ENCODE assay signal across 12 mouse cellular contexts in genomic region chr17:14942181-14942580, GRCm38 (mm10). TPM values are rescaled to one million over a fixed set of nuclear protein-coding genes. Genes with fewer than 3 reads are reported as not detected.
DNase-seq lines count a peak whose midpoint lies in the region; ATAC-seq and TF ChIP-seq lines count a peak whose summit lies in the region.
"Not testable (repeated sequence)": the region's sequence is repeated elsewhere in the genome, so short reads cannot be mapped to it uniquely, and the experiment has no call there.
"Had no signal": no experiment of that assay in that cellular context is flagged by ENCODE, and none has a peak within 500 bp of the region (broad histone marks: within the 10 kb centered on the region; RNA-seq: fewer than 3 reads in every experiment).

No protein-coding gene starts in this region.

- H3K27me3 ChIP-seq in CH12.LX (replicated peaks); forebrain, embryonic 13.5 days; heart, embryonic 16.5 days (ENCODE audit: control insufficient read depth, insufficient read depth, low read length); kidney, adult 2 months (replicated peaks; ENCODE audit: control insufficient read depth, insufficient read depth, low read length); limb, embryonic 15.5 days; midbrain, embryonic 10.5 days (ENCODE audit: low read depth, poor library complexity, severe bottlenecking): not testable (repeated sequence)

- not testable (repeated sequence) for TF ChIP-seq EP300 in CH12.LX (IDR thresholded peaks at IDR 0.05; ENCODE audit: low read length)

- not testable (repeated sequence) for TF ChIP-seq RAD21 in CH12.LX (IDR thresholded peaks at IDR 0.05; ENCODE audit: low read depth, low read length)

- 63% methylated on average over 6 of the region's 6 CpGs for WGBS in forebrain, embryonic 13.5 days
- WGBS in heart, embryonic 16.5 days, result 69% methylated on average over 6 of the region's 6 CpGs
- 77% methylated on average over 6 of the region's 6 CpGs for WGBS in kidney, adult 2 months
- 74% methylated on average over 6 of the region's 6 CpGs for WGBS in limb, embryonic 15.5 days
- 68% methylated on average over 6 of the region's 6 CpGs for WGBS in midbrain, embryonic 10.5 days
- WGBS in olfactory bulb, adult 2 months, result 53% methylated on average over 6 of the region's 6 CpGs

- H3K4me1 ChIP-seq in CH12.LX (ENCODE audit: control insufficient read depth in 1 of 2, insufficient read depth in 2 of 2), result peaks cover 4 to 28% of the 10 kb centered on the region in 2 experiments
- H3K4me1 ChIP-seq in forebrain, embryonic 13.5 days, result peaks cover 26% of the 10 kb centered on the region
- peaks cover 19% of the 10 kb centered on the region for H3K4me1 ChIP-seq in heart, embryonic 16.5 days (ENCODE audit: control insufficient read depth, insufficient read depth, low read length)
- peaks cover 11% of the 10 kb centered on the region; the same call in 1 of the 2 replicates for H3K4me1 ChIP-seq in kidney, adult 2 months (ENCODE audit: control insufficient read depth, insufficient read depth, low read length)
- peaks cover 21% of the 10 kb centered on the region for H3K4me1 ChIP-seq in limb, embryonic 15.5 days
- peaks cover 23% of the 10 kb centered on the region for H3K4me1 ChIP-seq in midbrain, embryonic 10.5 days
- peaks cover 13% of the 10 kb centered on the region for H3K4me1 ChIP-seq in olfactory bulb, adult 2 months (ENCODE audit: control insufficient read depth, insufficient read depth, low read length)

- not testable (repeated sequence) for ATAC-seq in forebrain, embryonic 13.5 days; heart, embryonic 16.5 days (replicated peaks; ENCODE audit: extremely low read depth, insufficient read depth, low FRiP score); limb, embryonic 15.5 days (ENCODE audit: insufficient number of reproducible peaks, low FRiP score, low TSS enrichment, low read depth)

- peak overlapping the region in 2 of 3 experiments; percentile 79 for H3K4me3 ChIP-seq in CH12.LX (replicated peaks in 1 of 3; ENCODE audit: low read depth in 2 of 3, low read length in 2 of 3, poor library complexity in 1 of 3)
- peak overlapping the region; percentile 88 for H3K4me3 ChIP-seq in forebrain, embryonic 13.5 days
- H3K4me3 ChIP-seq in heart, embryonic 16.5 days (ENCODE audit: low read length), result peak overlapping the region; percentile 95
- H3K4me3 ChIP-seq in kidney, adult 2 months (ENCODE audit: insufficient read depth, low read depth, low read length), result peak overlapping the region; percentile 82
- peak overlapping the region; percentile 79 for H3K4me3 ChIP-seq in limb, embryonic 15.5 days
- peak overlapping the region; percentile 77 for H3K4me3 ChIP-seq in midbrain, embryonic 10.5 days
- H3K4me3 ChIP-seq in olfactory bulb, adult 2 months (ENCODE audit: insufficient read depth, low read depth, low read length), result peak overlapping the region; percentile 18

- H3K27ac ChIP-seq in CH12.LX (ENCODE audit: insufficient read depth, low read depth); forebrain, embryonic 13.5 days; kidney, adult 2 months (ENCODE audit: insufficient read depth, low read depth, low read length); limb, embryonic 15.5 days; olfactory bulb, adult 2 months (ENCODE audit: insufficient read depth, low read depth, low read length): not testable (repeated sequence)
- H3K27ac ChIP-seq in heart, embryonic 16.5 days (ENCODE audit: low read length), result peak overlapping the region; percentile 80; the same call in 1 of the 2 replicates
- H3K27ac ChIP-seq in midbrain, embryonic 10.5 days (replicated peaks), result peak overlapping the region; percentile 85

- in situ Hi-C loops in CH12.LX (cut with MboI; ENCODE audit: low pct_ligation_motif_present, low pct_unique_long_range_greater_than_20kb, low sequenced_read_pairs), result not testable (repeated sequence)

- H3K79me2 ChIP-seq in CH12.LX (replicated peaks; ENCODE audit: control insufficient read depth, extremely low read depth, insufficient read depth, poor library complexity, severe bottlenecking), result peaks cover 17% of the 10 kb centered on the region

- not testable (repeated sequence) for TF ChIP-seq CTCF in CH12.LX (conservative IDR thresholded peaks at IDR 0.05 in 1 of 2, IDR thresholded peaks at IDR 0.05 in 1 of 2; ENCODE audit: low read depth in 2 of 2, low read length in 2 of 2); kidney, adult 2 months (conservative IDR thresholded peaks at IDR 0.05; ENCODE audit: insufficient read depth, insufficient read length, low read depth, low read length); olfactory bulb, adult 2 months (IDR thresholded peaks at IDR 0.05; ENCODE audit: insufficient read depth, low read depth, low read length)

- peaks cover 24 to 36% of the 10 kb centered on the region in 2 experiments for H3K36me3 ChIP-seq in CH12.LX (replicated peaks in 1 of 2; ENCODE audit: control insufficient read depth in 1 of 2, insufficient read depth in 1 of 2, low read length in 1 of 2)
- peaks cover 14% of the 10 kb centered on the region for H3K36me3 ChIP-seq in forebrain, embryonic 13.5 days (ENCODE audit: poor library complexity, severe bottlenecking)
- H3K36me3 ChIP-seq in heart, embryonic 16.5 days (ENCODE audit: control insufficient read depth, insufficient read depth); kidney, adult 2 months (ENCODE audit: control insufficient read depth, insufficient read depth, low read length): not testable (repeated sequence)
- peaks cover 13% of the 10 kb centered on the region for H3K36me3 ChIP-seq in limb, embryonic 15.5 days
- peaks cover 23% of the 10 kb centered on the region for H3K36me3 ChIP-seq in midbrain, embryonic 10.5 days

- not testable (repeated sequence) for TF ChIP-seq POLR2A in CH12.LX (IDR thresholded peaks at IDR 0.05; ENCODE audit: low read depth, low read length); kidney, adult 2 months (IDR thresholded peaks at IDR 0.05; ENCODE audit: low read depth, low read length); olfactory bulb, adult 2 months (IDR thresholded peaks at IDR 0.05; ENCODE audit: insufficient read depth, low read depth, low read length)

- not testable (repeated sequence) for H3K9me3 ChIP-seq in CH12.LX (replicated peaks; ENCODE audit: low read length); forebrain, embryonic 13.5 days (replicated peaks); heart, embryonic 16.5 days (replicated peaks; ENCODE audit: control insufficient read depth, low read length); limb, embryonic 15.5 days; midbrain, embryonic 10.5 days (replicated peaks)

- dilution Hi-C loops in CH12.LX (cut with MboI; ENCODE audit: extremely low pct_ligation_motif_present, extremely low pct_unique_long_range_greater_than_20kb, low sequenced_read_pairs), result not testable (repeated sequence)

- H3K9ac ChIP-seq in CH12.LX (ENCODE audit: insufficient read depth, low read depth), result peak overlapping the region; percentile 45; the same call in 1 of the 2 replicates
- H3K9ac ChIP-seq in forebrain, embryonic 13.5 days, result peak overlapping the region; percentile 86
- H3K9ac ChIP-seq in heart, embryonic 16.5 days (ENCODE audit: low read length), result peak overlapping the region; percentile 92
- H3K9ac ChIP-seq in limb, embryonic 15.5 days, result not testable (repeated sequence)

- not testable (repeated sequence) for DNase-seq in CH12.LX (ENCODE audit: extremely low read depth); kidney, adult 2 months; midbrain, embryonic 10.5 days (ENCODE audit: low spot score)
- DNase-seq in cerebellum, postnatal 10 days, result peak; percentile 11 to 15

- peak overlapping the region; percentile 44; the same call in 1 of the 2 replicates for H3K4me2 ChIP-seq in CH12.LX (ENCODE audit: insufficient read depth, low read depth, poor library complexity, severe bottlenecking)
- peak overlapping the region; percentile 97 for H3K4me2 ChIP-seq in forebrain, embryonic 13.5 days
- H3K4me2 ChIP-seq in heart, embryonic 16.5 days (ENCODE audit: low read depth, low read length), result peak overlapping the region; percentile 86
- H3K4me2 ChIP-seq in limb, embryonic 15.5 days, result peak overlapping the region; percentile 88

RNA-seq across cellular contexts. Expression of gene Wdr27, which starts 0.8 kb away (rescaled TPM):
- total RNA-seq in CH12.LX (2012; rRNA removed) (1.4 and 2.3 TPM in 2 replicates), CH12.LX (2014; rRNA removed) (1.7 and 1.9 TPM in 2 replicates)
- 1.8 and 2.1 TPM in 2 replicates for polyA plus RNA-seq in CH12.LX (2012; ENCODE audit: insufficient read length, low read depth)
- polyA plus RNA-seq in forebrain, embryonic 13.5 days (2015; fragmentation: Nextera tagmentation; extraction: Ambion mirVana), result 7.9 and 8.4 TPM in 2 replicates
- polyA plus RNA-seq in heart, embryonic 16.5 days (2015; fragmentation: Nextera tagmentation; extraction: Ambion mirVana), result 3.0 and 3.5 TPM in 2 replicates
- 4.7 and 5.6 TPM in 2 replicates for polyA plus RNA-seq in kidney, adult 2 months (2012; rRNA removed)
- polyA plus RNA-seq in limb, embryonic 15.5 days (2015; fragmentation: Nextera tagmentation; extraction: Ambion mirVana), result 3.6 and 3.8 TPM in 2 replicates
- polyA plus RNA-seq in midbrain, embryonic 10.5 days (2016; fragmentation: Nextera tagmentation; extraction: Ambion mirVana), result 6.0 and 6.3 TPM in 2 replicates
- polyA plus RNA-seq in olfactory bulb, adult 2 months (2012; ENCODE audit: insufficient read depth, insufficient read length, low replicate concordance, missing spikeins), result not detected in 2 replicates
- total RNA-seq: hematopoietic stem cell, adult 5-6 weeks had no signal

RNA-seq across cellular contexts. Expression of gene 1600012H06Rik, which starts 0.8 kb away (rescaled TPM):
- 5.4 and 7.4 TPM in 2 replicates for total RNA-seq in CH12.LX (2012; rRNA removed)
- total RNA-seq in CH12.LX (2014; rRNA removed), result 10.5 and 10.6 TPM in 2 replicates
- 12.0 and 12.4 TPM in 2 replicates for polyA plus RNA-seq in CH12.LX (2012; ENCODE audit: insufficient read length, low read depth)
- 28.8 and 31.6 TPM in 2 replicates for polyA plus RNA-seq in forebrain, embryonic 13.5 days (2015; fragmentation: Nextera tagmentation; extraction: Ambion mirVana)
- polyA plus RNA-seq in heart, embryonic 16.5 days (2015; fragmentation: Nextera tagmentation; extraction: Ambion mirVana), result 28.8 and 30.2 TPM in 2 replicates
- polyA plus RNA-seq in kidney, adult 2 months (2012; rRNA removed), result 17.5 and 20.6 TPM in 2 replicates
- polyA plus RNA-seq in limb, embryonic 15.5 days (2015; fragmentation: Nextera tagmentation; extraction: Ambion mirVana), result 39.0 and 40.8 TPM in 2 replicates
- polyA plus RNA-seq in midbrain, embryonic 10.5 days (2016; fragmentation: Nextera tagmentation; extraction: Ambion mirVana), result 29.5 and 33.9 TPM in 2 replicates
- polyA plus RNA-seq in olfactory bulb, adult 2 months (2012; ENCODE audit: insufficient read depth, insufficient read length, low replicate concordance, missing spikeins), result not detected in 2 replicates

RNA-seq across cellular contexts. Expression of gene Phf10, which starts 18.9 kb away (rescaled TPM):
- 216 and 364 TPM in 2 replicates for total RNA-seq in CH12.LX (2012; rRNA removed)
- 343 and 349 TPM in 2 replicates for total RNA-seq in CH12.LX (2014; rRNA removed)
- polyA plus RNA-seq in CH12.LX (2012; ENCODE audit: insufficient read length, low read depth), result 225 and 226 TPM in 2 replicates
- polyA plus RNA-seq in forebrain, embryonic 13.5 days (2015; fragmentation: Nextera tagmentation; extraction: Ambion mirVana), result 20.5 and 22.0 TPM in 2 replicates
- polyA plus RNA-seq in heart, embryonic 16.5 days (2015; fragmentation: Nextera tagmentation; extraction: Ambion mirVana), result 27.2 TPM in 2 replicates
- 18.5 and 23.4 TPM in 2 replicates for polyA plus RNA-seq in kidney, adult 2 months (2012; rRNA removed)
- 35.6 and 39.4 TPM in 2 replicates for polyA plus RNA-seq in limb, embryonic 15.5 days (2015; fragmentation: Nextera tagmentation; extraction: Ambion mirVana)
- 22.7 and 27.7 TPM in 2 replicates for polyA plus RNA-seq in midbrain, embryonic 10.5 days (2016; fragmentation: Nextera tagmentation; extraction: Ambion mirVana)
- polyA plus RNA-seq in olfactory bulb, adult 2 months (2012; ENCODE audit: insufficient read depth, insufficient read length, low replicate concordance, missing spikeins), result not detected in 2 replicates

RNA-seq across cellular contexts. Expression of gene 9030025P20Rik, which starts 36.1 kb away (rescaled TPM):
- 7.9 and 8.6 TPM in 2 replicates for total RNA-seq in CH12.LX (2012; rRNA removed)
- total RNA-seq in CH12.LX (2014; rRNA removed), result 6.4 and 6.5 TPM in 2 replicates
- 5.8 and 7.5 TPM in 2 replicates for polyA plus RNA-seq in CH12.LX (2012; ENCODE audit: insufficient read length, low read depth)
- polyA plus RNA-seq in forebrain, embryonic 13.5 days (2015; fragmentation: Nextera tagmentation; extraction: Ambion mirVana), result 12.4 and 15.6 TPM in 2 replicates
- polyA plus RNA-seq in heart, embryonic 16.5 days (2015; fragmentation: Nextera tagmentation; extraction: Ambion mirVana), result 6.3 and 6.4 TPM in 2 replicates
- polyA plus RNA-seq in kidney, adult 2 months (2012; rRNA removed), result 8.8 and 9.4 TPM in 2 replicates
- 5.7 and 5.9 TPM in 2 replicates for polyA plus RNA-seq in limb, embryonic 15.5 days (2015; fragmentation: Nextera tagmentation; extraction: Ambion mirVana)
- 10.9 and 13.2 TPM in 2 replicates for polyA plus RNA-seq in midbrain, embryonic 10.5 days (2016; fragmentation: Nextera tagmentation; extraction: Ambion mirVana)
- polyA plus RNA-seq in olfactory bulb, adult 2 months (2012; ENCODE audit: insufficient read depth, insufficient read length, low replicate concordance, missing spikeins), result not detected in 2 replicates

RNA-seq across cellular contexts. Expression of gene Gm3417, which starts 36.4 kb away (rescaled TPM):
- 0.46 TPM in 1 of 2 replicates, not detected in the other for total RNA-seq in CH12.LX (2012; rRNA removed)
- 1.8 and 3.1 TPM in 2 replicates for total RNA-seq in CH12.LX (2014; rRNA removed)
- polyA plus RNA-seq in CH12.LX (2012; ENCODE audit: insufficient read length, low read depth), result 1.8 TPM in 1 of 2 replicates, not detected in the other
- polyA plus RNA-seq in forebrain, embryonic 13.5 days (2015; fragmentation: Nextera tagmentation; extraction: Ambion mirVana), result 1.1 TPM in 1 of 2 replicates, not detected in the other
- polyA plus RNA-seq in heart, embryonic 16.5 days (2015; fragmentation: Nextera tagmentation; extraction: Ambion mirVana), result 2.1 TPM in 1 of 2 replicates, not detected in the other
- 0.86 and 1.0 TPM in 2 replicates for polyA plus RNA-seq in kidney, adult 2 months (2012; rRNA removed)
- polyA plus RNA-seq in limb, embryonic 15.5 days (2015; fragmentation: Nextera tagmentation; extraction: Ambion mirVana), result 0.91 TPM in 1 of 2 replicates, not detected in the other
- 0.42 and 1.7 TPM in 2 replicates for polyA plus RNA-seq in midbrain, embryonic 10.5 days (2016; fragmentation: Nextera tagmentation; extraction: Ambion mirVana)
- not detected in 2 replicates for polyA plus RNA-seq in olfactory bulb, adult 2 months (2012; ENCODE audit: insufficient read depth, insufficient read length, low replicate concordance, missing spikeins)
- total RNA-seq: adrenal gland, adult 18-20 months; gastrocnemius, postnatal 14 days; hematopoietic stem cell, adult 5-6 weeks; left cerebral cortex, postnatal 36 days had no signal

Comparison
In these comparisons a context has a peak if more than half of its experiments do, and no peak if none do; other contexts are left out.
1. H3K4me2 ChIP-seq: peak in every context shown above with its lines; median percentile 97 in forebrain, embryonic 13.5 days; 88 in limb, embryonic 15.5 days; 86 in heart, embryonic 16.5 days; 44 in CH12.LX.
2. H3K4me3 ChIP-seq: peak in every context shown above with its lines; median percentile 95 in heart, embryonic 16.5 days; 88 in forebrain, embryonic 13.5 days; 82 in kidney, adult 2 months; 79 in CH12.LX; 79 in limb, embryonic 15.5 days; 77 in midbrain, embryonic 10.5 days; 18 in olfactory bulb, adult 2 months.
3. RNA of gene Phf10, which starts 18.9 kb away (polyA plus RNA-seq): 225 to 226 TPM in CH12.LX, 35.6 to 39.4 TPM in limb, embryonic 15.5 days, 22.7 to 27.7 TPM in midbrain, embryonic 10.5 days, 27.2 TPM in heart, embryonic 16.5 days, 18.5 to 23.4 TPM in kidney, adult 2 months and 20.5 to 22.0 TPM in forebrain, embryonic 13.5 days; not detected in olfactory bulb, adult 2 months; every median in the first group is over 10 times any median in the second.